Mouse (Mus musculus) lung, postnatal 0 days (tissue): ENCODE measurements around the gene Ogdhl.

Experiments
- CTCF ChIP-seq: IDR thresholded peaks from 2 replicates; pipeline ENCODE4 v1.5.1; 2016; ENCODE audit warnings: antibody characterized with exemption, mild to moderate bottlenecking
- EP300 ChIP-seq: IDR thresholded peaks from 2 replicates; pipeline ENCODE4 v1.6.1; 2016; ENCODE audit warnings: antibody characterized with exemption, mild to moderate bottlenecking, control low read depth

- TF ChIP-seq CTCF (no peak), EP300 (no peak)
These were observed 14.7 kb downstream of the Ogdhl start for GRCm38 (mm10) chr14:32336547-32336946.
